ENCODE assay signal across 32 mouse cellular contexts in the genomic region with DNA sequence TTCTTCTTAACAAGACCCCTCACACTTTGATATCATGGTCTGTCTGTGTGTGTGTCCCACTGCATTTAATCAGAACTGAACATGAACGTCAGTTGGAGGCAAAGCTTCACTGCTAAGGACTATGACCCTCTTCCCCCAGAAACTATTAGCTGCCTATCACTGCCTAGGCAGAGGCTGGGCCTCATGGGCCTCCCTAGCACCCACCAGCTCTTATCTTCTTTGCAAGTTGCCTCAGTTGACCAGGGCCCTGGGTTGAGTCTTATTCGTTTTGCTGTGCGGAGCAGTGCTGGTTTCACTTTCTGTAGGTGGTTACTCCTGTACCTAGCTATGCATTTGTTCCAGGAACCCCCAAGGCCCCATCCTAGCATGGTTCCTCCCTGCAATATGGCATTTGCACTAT. TPM values are rescaled to one million over a fixed set of nuclear protein-coding genes. Genes with fewer than 3 reads are reported as not detected.
A peak's percentile ranks its signal among the peaks of the same experiment; 100 is the strongest.
DNase-seq lines count a peak whose midpoint lies in the region; ATAC-seq and TF ChIP-seq lines count a peak whose summit lies in the region.
"Had no signal": no experiment of that assay in that cellular context is flagged by ENCODE, and none has a peak within 500 bp of the region (broad histone marks: within the 10 kb centered on the region; RNA-seq: fewer than 3 reads in every experiment).

No protein-coding gene starts in this region.

- TF ChIP-seq EP300 in liver, embryonic 14.5 days (IDR thresholded peaks at IDR 0.05; ENCODE audit: low read depth) = peak; percentile 27; the same call in 1 of the 2 replicates

- peaks cover 18% of the 10 kb centered on the region for H3K36me3 ChIP-seq in G1E (replicated peaks)
- peaks cover 3% of the 10 kb centered on the region; the same call in 1 of the 2 replicates for H3K36me3 ChIP-seq in intestine, postnatal 0 days (ENCODE audit: control insufficient read depth, insufficient read depth)
- H3K36me3 ChIP-seq in liver, embryonic 14.5 days (replicated peaks; ENCODE audit: control insufficient read depth, insufficient read depth, low read depth) = no peaks in the 10 kb centered on the region; the same call in none of the 2 replicates

- ATAC-seq in G1E (ENCODE audit: extremely low read depth, insufficient number of reproducible peaks, low FRiP score, poor library complexity, severe bottlenecking) = no peak
- peak; percentile 16; the same call in 1 of the 2 replicates for ATAC-seq in intestine, postnatal 0 days
- peak; percentile 49 for ATAC-seq in liver, embryonic 14.5 days (ENCODE audit: insufficient read depth)
- ATAC-seq: CD4-positive, CD25-positive, alpha-beta regulatory T cell, adult 4 months; forebrain, embryonic 14.5 days; lung, postnatal 0 days had no signal

- no peak overlapping the region for H3K9ac ChIP-seq in intestine, postnatal 0 days (ENCODE audit: low read depth, low read length)
- peak overlapping the region; percentile 33 for H3K9ac ChIP-seq in liver, embryonic 14.5 days (replicated peaks)
- H3K9ac ChIP-seq: heart, embryonic 13.5 days; hindbrain, embryonic 14.5 days; limb, embryonic 12.5 days had no signal

- 39% methylated on average over 3 of the region's 3 CpGs for WGBS in intestine, postnatal 0 days
- whole genome bisulfite sequencing in liver, embryonic 14.5 days (ENCODE audit: insufficient replicate concordance) = 23% methylated on average over 3 of the region's 3 CpGs

- H3K9me3 ChIP-seq in G1E (replicated peaks) = no peaks in the 10 kb centered on the region
- H3K9me3 ChIP-seq in intestine, postnatal 0 days (ENCODE audit: control insufficient read depth) = no peaks in the 10 kb centered on the region
- no peaks in the 10 kb centered on the region for H3K9me3 ChIP-seq in liver, embryonic 14.5 days (ENCODE audit: control insufficient read depth, low read length)
- H3K9me3 ChIP-seq: heart, embryonic 13.5 days; limb, embryonic 12.5 days had no signal

- peak overlapping the region; percentile 24; the same call in 1 of the 2 replicates for H3K4me2 ChIP-seq in intestine, postnatal 0 days (replicated peaks; ENCODE audit: low read depth)
- H3K4me2 ChIP-seq in liver, embryonic 14.5 days (ENCODE audit: low read depth) = peak overlapping the region; percentile 70
- H3K4me2 ChIP-seq: heart, embryonic 13.5 days; hindbrain, embryonic 14.5 days; limb, embryonic 12.5 days had no signal

- H3K27ac ChIP-seq in intestine, postnatal 0 days (ENCODE audit: low read depth, low read length) = peak overlapping the region; percentile 82
- H3K27ac ChIP-seq in liver, embryonic 14.5 days = peak overlapping the region; percentile 63
- H3K27ac ChIP-seq: heart, adult 2 months; heart, embryonic 13.5 days; hindbrain, embryonic 14.5 days; limb, embryonic 12.5 days; stomach, postnatal 0 days had no signal

- H3K4me3 ChIP-seq in G1E (ENCODE audit: low read depth, low read length) = peak overlapping the region; percentile 48; the same call in 1 of the 2 replicates
- H3K4me3 ChIP-seq in intestine, postnatal 0 days (ENCODE audit: low read depth, low read length) = no peak overlapping the region
- peak overlapping the region; percentile 3 to 23; a peak in 2 of 4 replicates for H3K4me3 ChIP-seq in liver, embryonic 14.5 days (ENCODE audit: insufficient read depth in 1 of 2, low read depth in 2 of 2, low read length in 2 of 2)
- H3K4me3 ChIP-seq: heart, adult 2 months; heart, embryonic 13.5 days; limb, embryonic 12.5 days had no signal

- no peak for TF ChIP-seq CTCF in G1E (IDR thresholded peaks at IDR 0.05; ENCODE audit: low read depth, low read length)
- TF ChIP-seq CTCF in intestine, postnatal 0 days (IDR thresholded peaks at IDR 0.05; ENCODE audit: low read depth) = no peak
- no peak for TF ChIP-seq CTCF in liver, embryonic 14.5 days (IDR thresholded peaks at IDR 0.05; ENCODE audit: low read depth)

- H3K4me1 ChIP-seq in G1E (ENCODE audit: insufficient read depth, low read depth, low read length) = peaks cover 75% of the 10 kb centered on the region
- peaks cover 14% of the 10 kb centered on the region; the same call in 1 of the 2 replicates for H3K4me1 ChIP-seq in intestine, postnatal 0 days (replicated peaks; ENCODE audit: control insufficient read depth, insufficient read depth, low read length)
- H3K4me1 ChIP-seq in liver, embryonic 14.5 days (replicated peaks; ENCODE audit: control insufficient read depth in 2 of 2, insufficient read depth in 2 of 2, low read length in 1 of 2) = peaks cover 20 to 35% of the 10 kb centered on the region in 2 experiments

- DNase-seq in G1E (ENCODE audit: low spot score) = no peak
- DNase-seq in c-Kit-positive CD71-positive TER-119-negative erythroid progenitor cells, embryonic 14.5 days (ENCODE audit: low read depth) = peak; percentile 60
- DNase-seq in liver, embryonic 14.5 days (ENCODE audit: low read depth in 3 of 3, low spot score in 3 of 3) = peak in 2 of 3 experiments; percentile 42 to 49
- DNase-seq in layer of hippocampus, postnatal 14 days (ENCODE audit: low spot score in 2 of 2) = no peak
- no peak for DNase-seq in layer of hippocampus, adult 18-20 months (ENCODE audit: low spot score in 2 of 2)
- DNase-seq in thymus, postnatal 14 days = no peak
- no peak for DNase-seq in gastrocnemius, adult 8-10 months (ENCODE audit: low spot score in 2 of 2)
- DNase-seq: adrenal gland, postnatal 10 days; cerebellum, adult 2 months; cerebellum, postnatal 14 days; heart, adult 2 months; heart, postnatal 10 days; kidney, adult 9 months; kidney, postnatal 10 days; layer of hippocampus, adult 9-11 months; lung, adult 18-20 months; lung, postnatal 4 days; midbrain, embryonic 14.5 days; right cerebral cortex, postnatal 14 days; thymus, adult 18-20 months; thymus, postnatal 4 days had no signal

- no peaks in the 10 kb centered on the region for H3K27me3 ChIP-seq in G1E (ENCODE audit: insufficient read depth, low read length)
- no peaks in the 10 kb centered on the region for H3K27me3 ChIP-seq in intestine, postnatal 0 days (replicated peaks; ENCODE audit: control insufficient read depth, insufficient read depth, low read length)
- peaks cover 4% of the 10 kb centered on the region; the same call in 1 of the 2 replicates for H3K27me3 ChIP-seq in liver, embryonic 14.5 days (ENCODE audit: control insufficient read depth, insufficient read depth, low read length)

RNA-seq across cellular contexts. Expression of gene Sapcd2, which starts 2.1 kb away (rescaled TPM):
- total RNA-seq in G1E (2014; fragmentation: Nextera tagmentation) (9.9 and 14.4 TPM in 2 replicates), G1E (2017) (20.6 and 28.1 TPM in 2 replicates)
- polyA plus RNA-seq in G1E (2012) = 108 and 129 TPM in 2 replicates
- polyA plus RNA-seq in intestine, postnatal 0 days (2015; fragmentation: Nextera tagmentation; extraction: Ambion mirVana) = 112 and 129 TPM in 2 replicates
- polyA plus RNA-seq in liver, embryonic 14.5 days (2012; rRNA removed) = 20.1 and 21.5 TPM in 2 replicates
- polyA plus RNA-seq in liver, embryonic 14.5 days (2014; fragmentation: Nextera tagmentation; extraction: Ambion mirVana) = 17.9 and 20.5 TPM in 2 replicates
- 10 to 100 TPM; 11.9 to 15.3 TPM for total RNA-seq in layer of hippocampus, postnatal 14 days (2021)
- total RNA-seq in layer of hippocampus, adult 18-20 months (2021) = 1 to 10 TPM; 3.2 to 4.1 TPM
- total RNA-seq in gastrocnemius, adult 8-10 months (2022) = not detected
- total RNA-seq: gastrocnemius, adult 18-20 months; heart, adult 2 months had no signal

RNA-seq across cellular contexts. Expression of gene Uap1l1, which starts 4.5 kb away (rescaled TPM):
- total RNA-seq in G1E (2014; fragmentation: Nextera tagmentation) (51.2 and 53.9 TPM in 2 replicates), G1E (2017) (56.4 and 118 TPM in 2 replicates)
- polyA plus RNA-seq in G1E (2012) = 21.0 and 22.8 TPM in 2 replicates
- polyA plus RNA-seq in intestine, postnatal 0 days (2015; fragmentation: Nextera tagmentation; extraction: Ambion mirVana) = 668 and 708 TPM in 2 replicates
- polyA plus RNA-seq in liver, embryonic 14.5 days (2012; rRNA removed) = 2.9 and 3.8 TPM in 2 replicates
- 9.3 and 14.1 TPM in 2 replicates for polyA plus RNA-seq in liver, embryonic 14.5 days (2014; fragmentation: Nextera tagmentation; extraction: Ambion mirVana)
- 10 to 100 TPM in 1 of 2 experiments, 1 to 10 TPM in 1; 9.2 to 11.8 TPM for total RNA-seq in layer of hippocampus, postnatal 14 days (2021)
- total RNA-seq in layer of hippocampus, adult 18-20 months (2021) = 10 to 100 TPM; 15.6 to 19.1 TPM
- 10 to 100 TPM in 1 of 4 experiments, 1 to 10 TPM in 3; 3.6 to 11.9 (median 4.8) TPM for total RNA-seq in gastrocnemius, adult 8-10 months (2022)

RNA-seq across cellular contexts. Expression of gene Dpp7, which starts 13.8 kb away (rescaled TPM):
- total RNA-seq in G1E (2014; fragmentation: Nextera tagmentation) (5.5 and 8.6 TPM in 2 replicates), G1E (2017) (71.4 and 95.5 TPM in 2 replicates)
- 4.5 and 7.7 TPM in 2 replicates for polyA plus RNA-seq in G1E (2012)
- polyA plus RNA-seq in intestine, postnatal 0 days (2015; fragmentation: Nextera tagmentation; extraction: Ambion mirVana) = 120 and 129 TPM in 2 replicates
- polyA plus RNA-seq in liver, embryonic 14.5 days (2012; rRNA removed) = 9.3 and 10.6 TPM in 2 replicates
- 9.4 and 12.8 TPM in 2 replicates for polyA plus RNA-seq in liver, embryonic 14.5 days (2014; fragmentation: Nextera tagmentation; extraction: Ambion mirVana)
- 10 to 100 TPM; 24.7 to 29.4 TPM for total RNA-seq in layer of hippocampus, postnatal 14 days (2021)
- total RNA-seq in layer of hippocampus, adult 18-20 months (2021) = 10 to 100 TPM; 35.4 to 36.7 TPM
- 10 to 100 TPM; 12.8 to 20.3 (median 16.7) TPM for total RNA-seq in gastrocnemius, adult 8-10 months (2022)

RNA-seq across cellular contexts. Expression of gene Entpd2, which starts 25.7 kb away (rescaled TPM):
- total RNA-seq in G1E (2014; fragmentation: Nextera tagmentation) (not detected in 2 replicates), G1E (2017) (not detected in 2 replicates)
- polyA plus RNA-seq in G1E (2012) = 0.03 TPM in 1 of 2 replicates, not detected in the other
- 33.9 and 38.1 TPM in 2 replicates for polyA plus RNA-seq in intestine, postnatal 0 days (2015; fragmentation: Nextera tagmentation; extraction: Ambion mirVana)
- polyA plus RNA-seq in liver, embryonic 14.5 days (2012; rRNA removed) = 0.18 and 0.30 TPM in 2 replicates
- polyA plus RNA-seq in liver, embryonic 14.5 days (2014; fragmentation: Nextera tagmentation; extraction: Ambion mirVana) = 0.23 TPM in 1 of 2 replicates, not detected in the other
- total RNA-seq in layer of hippocampus, postnatal 14 days (2021) = 10 to 100 TPM; 22.3 to 23.4 TPM
- total RNA-seq in layer of hippocampus, adult 18-20 months (2021) = 10 to 100 TPM; 16.3 to 17.7 TPM
- 1 to 10 TPM; 3.8 to 8.0 (median 6.2) TPM for total RNA-seq in gastrocnemius, adult 8-10 months (2022)
- total RNA-seq: hematopoietic stem cell, adult 5-6 weeks; monocyte, adult 5-6 weeks had no signal
- polyA plus RNA-seq: CD4-positive, CD25-positive, alpha-beta regulatory T cell, adult 4 months had no signal

RNA-seq across cellular contexts. Expression of gene Npdc1, which starts 29.2 kb away (rescaled TPM):
- total RNA-seq in G1E (2014; fragmentation: Nextera tagmentation) (not detected in 2 replicates), G1E (2017) (0.22 and 0.64 TPM in 2 replicates)
- not detected in 2 replicates for polyA plus RNA-seq in G1E (2012)
- polyA plus RNA-seq in intestine, postnatal 0 days (2015; fragmentation: Nextera tagmentation; extraction: Ambion mirVana) = 49.2 and 52.3 TPM in 2 replicates
- polyA plus RNA-seq in liver, embryonic 14.5 days (2012; rRNA removed) = 3.4 and 3.9 TPM in 2 replicates
- polyA plus RNA-seq in liver, embryonic 14.5 days (2014; fragmentation: Nextera tagmentation; extraction: Ambion mirVana) = 2.4 and 2.7 TPM in 2 replicates
- 100 to 1,000 TPM; 402 to 418 TPM for total RNA-seq in layer of hippocampus, postnatal 14 days (2021)
- total RNA-seq in layer of hippocampus, adult 18-20 months (2021) = 100 to 1,000 TPM; 426 to 435 TPM
- 10 to 100 TPM; 12.6 to 19.9 (median 15.7) TPM for total RNA-seq in gastrocnemius, adult 8-10 months (2022)
- total RNA-seq: monocyte, adult 5-6 weeks had no signal

Comparison
In these comparisons a context has a peak if more than half of its experiments do, and no peak if none do; other contexts are left out.
1. DNase-seq: peak in c-Kit-positive CD71-positive TER-119-negative erythroid progenitor cells, embryonic 14.5 days (single experiment) and liver, embryonic 14.5 days (2 of 3); none in G1E (single experiment), layer of hippocampus, postnatal 14 days (0 of 2), layer of hippocampus, adult 18-20 months (0 of 2), thymus, postnatal 14 days (single experiment) and gastrocnemius, adult 8-10 months (0 of 2).
2. RNA of gene Sapcd2, which starts 2.1 kb away (total RNA-seq): 9.9 to 28.1 TPM in G1E, 11.9 to 15.3 TPM in layer of hippocampus, postnatal 14 days and 3.2 to 4.1 TPM in layer of hippocampus, adult 18-20 months; not detected in gastrocnemius, adult 8-10 months; every median in the first group is over 4 times any median in the second.